Mouse (Mus musculus): Measurements from ENCODE around the gene Asic2. TPM values are rescaled to one million over a fixed set of nuclear protein-coding genes. Genes with fewer than 3 reads are reported as not detected.
A peak's percentile ranks its signal among the peaks of the same experiment; 100 is the strongest.

The Asic2 gene
- total RNA-seq, 1 experiment from 2014 or later, result not detected

DNA sequence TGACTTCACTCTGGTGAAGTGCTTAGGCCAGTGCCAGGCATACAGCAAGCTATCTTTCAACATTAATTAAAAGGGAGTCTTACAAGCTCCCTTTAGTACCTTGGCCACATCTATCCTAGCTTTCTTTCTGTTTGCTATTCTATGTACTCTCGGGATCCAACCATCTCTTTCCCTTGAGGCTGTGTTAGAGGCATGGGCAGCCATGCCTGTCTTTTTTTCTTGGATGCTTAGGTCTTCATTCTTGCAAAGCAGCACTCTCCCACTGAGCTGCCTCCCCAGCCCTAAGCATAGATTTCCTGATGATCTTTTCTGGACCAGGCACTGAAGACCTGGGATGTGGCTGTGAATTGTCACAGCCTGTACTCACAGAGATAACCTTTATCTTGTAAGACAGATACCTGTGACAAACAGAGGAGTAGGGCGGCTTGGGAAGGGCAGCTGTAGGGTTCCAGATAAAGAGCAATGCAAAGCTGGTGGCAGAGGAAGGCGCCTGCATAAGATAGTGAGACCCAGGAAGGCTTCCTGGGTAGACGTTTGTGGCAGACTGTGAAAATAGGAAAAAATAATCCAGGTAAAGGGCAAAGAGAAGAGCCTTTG lies 433.0 kb downstream of the Asic2 start:
- ATAC-seq (replicated peaks in 1 of 2; ENCODE audit: insufficient read depth in 1 of 2, low FRiP score in 2 of 2, low TSS enrichment in 1 of 2, low read depth in 1 of 2, poor library complexity in 2 of 2, severe bottlenecking in 2 of 2), result no peak

GRCm38 (mm10) chr11:81534686-81535085 lies 433.6 kb downstream of the Asic2 start:
- 0 out of 4 replicates have a peak, but pooled peaks of 1 of the 2 experiments have one; percentile 39 for ATAC-seq (replicated peaks in 1 of 2; ENCODE audit: insufficient read depth in 1 of 2, low FRiP score in 2 of 2, low TSS enrichment in 1 of 2, low read depth in 1 of 2, poor library complexity in 2 of 2, severe bottlenecking in 2 of 2)

DNA sequence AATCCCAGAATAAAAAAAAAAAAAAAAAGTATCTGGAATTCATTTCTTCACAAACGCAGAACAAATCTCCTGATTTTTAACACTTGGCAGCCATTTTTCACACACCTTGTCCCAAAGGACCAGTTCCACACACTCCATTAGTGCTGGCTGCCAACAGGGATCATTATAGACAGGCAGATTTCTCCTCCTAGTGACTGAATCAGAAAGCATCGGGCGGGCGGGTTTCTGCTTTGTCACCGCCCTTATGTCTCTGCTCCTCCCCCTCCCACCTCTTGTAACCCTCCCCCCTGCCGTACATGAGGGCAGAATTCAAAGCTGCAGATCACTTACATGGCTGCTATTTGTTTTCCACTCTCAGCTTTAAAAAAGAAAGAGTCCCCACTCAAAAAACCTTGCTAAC lies 436.4 kb downstream of the Asic2 start:
- ATAC-seq (replicated peaks in 1 of 2; ENCODE audit: insufficient read depth in 1 of 2, low FRiP score in 2 of 2, low TSS enrichment in 1 of 2, low read depth in 1 of 2, poor library complexity in 2 of 2, severe bottlenecking in 2 of 2), result no peak

GRCm38 (mm10) chr11:81522927-81523326 lies 445.3 kb downstream of the Asic2 start:
- no peak for ATAC-seq (replicated peaks in 1 of 2; ENCODE audit: insufficient read depth in 1 of 2, low FRiP score in 2 of 2, low TSS enrichment in 1 of 2, low read depth in 1 of 2, poor library complexity in 2 of 2, severe bottlenecking in 2 of 2)

GRCm38 (mm10) chr11:81521881-81522280 lies 446.4 kb downstream of the Asic2 start:
- ATAC-seq (replicated peaks in 1 of 2; ENCODE audit: insufficient read depth in 1 of 2, low FRiP score in 2 of 2, low TSS enrichment in 1 of 2, low read depth in 1 of 2, poor library complexity in 2 of 2, severe bottlenecking in 2 of 2), result no peak

- ATAC-seq (replicated peaks in 1 of 2; ENCODE audit: insufficient read depth in 1 of 2, low FRiP score in 2 of 2, low TSS enrichment in 1 of 2, low read depth in 1 of 2, poor library complexity in 2 of 2, severe bottlenecking in 2 of 2), result no peak
These were observed 450.0 kb downstream of the Asic2 start for GRCm38 (mm10) chr11:81518001-81518955.

DNA sequence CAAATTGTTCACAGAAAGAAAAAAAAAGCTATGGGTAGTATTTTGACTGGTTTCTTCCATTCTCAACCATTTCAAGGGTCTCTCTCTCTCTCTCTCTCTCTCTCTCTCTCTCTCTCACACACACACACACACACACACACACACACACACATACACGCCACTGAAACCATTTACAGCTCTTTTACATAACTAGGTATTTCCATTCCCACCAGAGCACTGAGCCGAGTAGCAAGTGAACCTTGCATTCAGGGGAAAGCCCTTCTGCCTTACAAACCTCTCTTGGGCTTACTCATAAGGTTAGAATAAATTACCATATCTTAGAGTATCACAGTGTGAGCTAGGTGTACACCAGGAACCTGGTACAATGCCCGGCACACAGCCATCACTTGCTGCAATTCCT lies 452.5 kb downstream of the Asic2 start:
- no peak for ATAC-seq (replicated peaks in 1 of 2; ENCODE audit: insufficient read depth in 1 of 2, low FRiP score in 2 of 2, low TSS enrichment in 1 of 2, low read depth in 1 of 2, poor library complexity in 2 of 2, severe bottlenecking in 2 of 2)

DNA sequence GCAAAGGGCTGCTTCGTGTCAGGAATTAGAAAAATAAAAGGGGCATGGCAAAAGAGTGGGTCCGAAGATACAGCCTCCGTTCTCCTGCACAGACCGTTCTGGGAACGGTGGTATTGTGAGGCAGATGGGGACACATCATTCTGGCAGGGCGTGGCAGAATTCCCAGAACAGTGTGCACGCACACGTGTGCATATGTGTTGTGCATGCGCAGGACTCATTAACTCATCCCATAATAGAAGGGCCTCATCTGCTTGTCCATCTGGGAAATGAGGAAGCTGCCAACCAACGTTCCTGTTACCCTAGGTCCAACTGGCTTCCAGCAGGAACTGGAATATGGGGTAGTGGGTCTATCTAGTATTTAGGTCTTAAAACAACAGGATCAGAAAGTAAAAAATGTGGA lies 455.8 kb downstream of the Asic2 start:
- no peak for ATAC-seq (replicated peaks in 1 of 2; ENCODE audit: insufficient read depth in 1 of 2, low FRiP score in 2 of 2, low TSS enrichment in 1 of 2, low read depth in 1 of 2, poor library complexity in 2 of 2, severe bottlenecking in 2 of 2)

GRCm38 (mm10) chr11:81511401-81511800 lies 456.9 kb downstream of the Asic2 start:
- no peak for ATAC-seq (replicated peaks in 1 of 2; ENCODE audit: insufficient read depth in 1 of 2, low FRiP score in 2 of 2, low TSS enrichment in 1 of 2, low read depth in 1 of 2, poor library complexity in 2 of 2, severe bottlenecking in 2 of 2)

GRCm38 (mm10) chr11:81508385-81509233 lies 459.6 kb downstream of the Asic2 start:
- ATAC-seq (replicated peaks in 1 of 2; ENCODE audit: insufficient read depth in 1 of 2, low FRiP score in 2 of 2, low TSS enrichment in 1 of 2, low read depth in 1 of 2, poor library complexity in 2 of 2, severe bottlenecking in 2 of 2), result no peak

GRCm38 (mm10) chr11:81504791-81505430 lies 463.3 kb downstream of the Asic2 start:
- ATAC-seq (replicated peaks in 1 of 2; ENCODE audit: insufficient read depth in 1 of 2, low FRiP score in 2 of 2, low TSS enrichment in 1 of 2, low read depth in 1 of 2, poor library complexity in 2 of 2, severe bottlenecking in 2 of 2), result no peak

- no peak for ATAC-seq (replicated peaks in 1 of 2; ENCODE audit: insufficient read depth in 1 of 2, low FRiP score in 2 of 2, low TSS enrichment in 1 of 2, low read depth in 1 of 2, poor library complexity in 2 of 2, severe bottlenecking in 2 of 2)
These were observed 466.6 kb downstream of the Asic2 start for GRCm38 (mm10) chr11:81501473-81502246.

GRCm38 (mm10) chr11:81498990-81499389 lies 469.3 kb downstream of the Asic2 start:
- no peak for ATAC-seq (replicated peaks in 1 of 2; ENCODE audit: insufficient read depth in 1 of 2, low FRiP score in 2 of 2, low TSS enrichment in 1 of 2, low read depth in 1 of 2, poor library complexity in 2 of 2, severe bottlenecking in 2 of 2)

DNA sequence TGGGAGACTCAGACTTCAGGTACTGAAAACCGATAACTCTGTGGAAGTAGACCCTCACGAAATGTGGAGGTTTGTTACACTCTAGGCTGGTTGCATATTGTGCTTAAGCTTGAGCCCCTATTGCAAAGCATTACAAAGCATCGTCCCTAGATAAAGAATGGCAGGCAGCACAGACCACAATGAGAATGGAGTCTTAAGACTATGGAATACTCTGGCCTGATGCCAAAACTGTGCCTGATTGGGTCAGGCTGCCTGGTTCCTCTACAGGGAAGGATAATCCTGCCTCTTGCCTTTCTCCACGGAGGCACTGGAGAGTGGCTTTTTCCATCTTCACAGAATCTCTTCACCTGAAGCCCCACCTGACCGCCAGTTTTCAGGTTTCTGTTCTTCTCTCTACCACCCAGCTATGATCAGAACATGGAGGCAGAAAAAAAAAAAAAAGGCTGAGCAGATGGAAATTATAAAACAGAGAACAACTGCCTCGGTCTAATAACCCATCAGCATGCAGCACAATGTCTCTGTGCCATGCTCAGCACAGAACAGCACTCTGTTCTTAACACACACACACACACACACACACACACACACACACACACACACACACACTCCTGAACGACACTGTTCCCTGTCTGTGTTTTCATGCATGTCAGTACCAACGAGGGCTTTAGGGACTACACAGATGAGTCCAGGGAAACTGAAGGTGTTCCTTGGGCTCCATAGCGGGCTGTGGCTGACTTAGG lies 470.4 kb downstream of the Asic2 start:
- ATAC-seq (replicated peaks in 1 of 2; ENCODE audit: insufficient read depth in 1 of 2, low FRiP score in 2 of 2, low TSS enrichment in 1 of 2, low read depth in 1 of 2, poor library complexity in 2 of 2, severe bottlenecking in 2 of 2), result no peak

GRCm38 (mm10) chr11:81496446-81496845 lies 471.8 kb downstream of the Asic2 start:
- ATAC-seq (replicated peaks in 1 of 2; ENCODE audit: insufficient read depth in 1 of 2, low FRiP score in 2 of 2, low TSS enrichment in 1 of 2, low read depth in 1 of 2, poor library complexity in 2 of 2, severe bottlenecking in 2 of 2), result no peak

DNA sequence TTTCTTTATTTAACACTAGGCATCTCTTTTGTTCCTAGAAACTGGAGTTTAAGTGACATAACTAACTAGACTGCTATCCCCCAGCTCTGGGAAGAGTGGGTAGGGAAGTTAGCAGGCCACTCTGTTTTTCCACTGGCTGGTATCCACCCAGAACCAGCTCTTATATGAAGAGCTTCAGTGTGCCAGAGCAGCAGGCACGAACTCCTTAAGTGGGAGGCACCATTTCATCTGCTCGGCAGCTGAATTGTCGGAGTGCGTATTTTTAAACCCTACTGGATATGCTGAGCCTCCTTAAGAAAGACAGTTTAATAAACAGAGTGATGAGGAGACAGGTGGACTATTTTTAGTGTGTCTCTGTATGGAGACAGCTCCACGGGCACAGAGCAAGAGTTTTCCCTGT lies 475.9 kb downstream of the Asic2 start:
- ATAC-seq (replicated peaks in 1 of 2; ENCODE audit: insufficient read depth in 1 of 2, low FRiP score in 2 of 2, low TSS enrichment in 1 of 2, low read depth in 1 of 2, poor library complexity in 2 of 2, severe bottlenecking in 2 of 2), result no peak
